Mouse (Mus musculus): Measurements from ENCODE around the gene Idh3g.

DNA sequence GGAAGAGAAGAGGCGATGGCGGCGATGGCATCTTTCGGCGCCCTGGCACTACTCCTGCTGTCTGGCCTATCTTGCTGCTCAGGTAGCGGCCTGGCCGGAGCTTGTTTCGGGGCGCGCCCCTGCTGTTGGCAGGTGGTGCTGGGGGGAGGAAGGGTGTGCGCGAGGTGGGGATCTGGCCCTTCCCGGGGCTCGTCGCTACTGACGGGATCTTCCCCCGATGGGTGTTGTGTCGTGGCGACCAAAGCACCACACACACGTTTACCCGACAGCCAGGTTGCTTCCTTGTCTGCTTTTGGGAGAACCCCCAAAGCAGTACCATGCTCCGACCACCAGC is 495 bp upstream of the Idh3g start:
- TF ChIP-seq CTCF (IDR thresholded peaks at IDR 0.05; ENCODE audit: borderline replicate concordance, control insufficient read depth, extremely low read depth, insufficient read depth, low read length, poor library complexity) (no peak), POLR2A (IDR thresholded peaks at IDR 0.05; ENCODE audit: control insufficient read depth, extremely low read depth, insufficient read depth, low read length, poor library complexity) (no peak)
